Mouse (Mus musculus) midbrain, embryonic 12.5 days (tissue): Measurements from ENCODE around the gene Tbc1d16. TPM values are rescaled to one million over a fixed set of nuclear protein-coding genes. Genes with fewer than 3 reads are reported as not detected.

Experiments used
- ATAC-seq: fragments of 200-750 bp; cut with Nextera tagmentation; 2 replicates; pipeline ENCODE4 v1.8.0; 2017; ENCODE audit warnings: low read depth, moderate TSS enrichment, moderate library complexity; ENCODE audit not compliant: low FRiP score
- H3K27ac ChIP-seq: fragments of 300-500 bp; sonication (generic); replicated peaks from 2 replicates; pipeline ENCODE4 v1.5.1; 2016; ENCODE audit warnings: mild to moderate bottlenecking
- H3K27me3 ChIP-seq: fragments of 300-500 bp; sonication (generic); 2 replicates; pipeline ENCODE4 v1.6.1; 2016; ENCODE audit warnings: mild to moderate bottlenecking
- H3K36me3 ChIP-seq: fragments of 300-500 bp; sonication (generic); 2 replicates; pipeline ENCODE4 v1.6.1; 2016
- H3K4me1 ChIP-seq: fragments of 300-500 bp; sonication (generic); 2 replicates; pipeline ENCODE4 v1.6.1; 2016
- H3K4me2 ChIP-seq: fragments of 300-500 bp; sonication (generic); replicated peaks from 2 replicates; pipeline ENCODE4 v1.6.1; 2016; ENCODE audit warnings: mild to moderate bottlenecking, moderate library complexity
- H3K4me3 ChIP-seq: fragments of 300-500 bp; sonication (generic); 2 replicates; pipeline ENCODE4 v1.5.1; 2016; ENCODE audit warnings: mild to moderate bottlenecking
- H3K9ac ChIP-seq: fragments of 300-500 bp; sonication (generic); replicated peaks from 2 replicates; pipeline ENCODE4 v1.6.1; 2016; ENCODE audit warnings: mild to moderate bottlenecking, moderate library complexity
- H3K9me3 ChIP-seq: fragments of 300-500 bp; sonication (generic); 2 replicates; pipeline ENCODE4 v1.6.1; 2016; ENCODE audit warnings: mild to moderate bottlenecking
- WGBS: fragments of 180-500 bp; shearing (Covaris S2); methylation state at CpG from one replicate; pipeline ENCODE4 v1.1.7; 2016; 5-methylcytosine and 5-hydroxymethylcytosine counted together
- polyA plus RNA-seq: library from polyadenylated mRNA; unstranded; fragments of >200 nt; fragmentation: Nextera tagmentation; extraction: Ambion mirVana; gene quantifications from 2 replicates; pipeline ENCODE4 v1.2.1, GENCODE M21; 2016

The Tbc1d16 gene
- polyA plus RNA-seq, 1 experiment from 2014 or later = 35.1 TPM

DNA sequence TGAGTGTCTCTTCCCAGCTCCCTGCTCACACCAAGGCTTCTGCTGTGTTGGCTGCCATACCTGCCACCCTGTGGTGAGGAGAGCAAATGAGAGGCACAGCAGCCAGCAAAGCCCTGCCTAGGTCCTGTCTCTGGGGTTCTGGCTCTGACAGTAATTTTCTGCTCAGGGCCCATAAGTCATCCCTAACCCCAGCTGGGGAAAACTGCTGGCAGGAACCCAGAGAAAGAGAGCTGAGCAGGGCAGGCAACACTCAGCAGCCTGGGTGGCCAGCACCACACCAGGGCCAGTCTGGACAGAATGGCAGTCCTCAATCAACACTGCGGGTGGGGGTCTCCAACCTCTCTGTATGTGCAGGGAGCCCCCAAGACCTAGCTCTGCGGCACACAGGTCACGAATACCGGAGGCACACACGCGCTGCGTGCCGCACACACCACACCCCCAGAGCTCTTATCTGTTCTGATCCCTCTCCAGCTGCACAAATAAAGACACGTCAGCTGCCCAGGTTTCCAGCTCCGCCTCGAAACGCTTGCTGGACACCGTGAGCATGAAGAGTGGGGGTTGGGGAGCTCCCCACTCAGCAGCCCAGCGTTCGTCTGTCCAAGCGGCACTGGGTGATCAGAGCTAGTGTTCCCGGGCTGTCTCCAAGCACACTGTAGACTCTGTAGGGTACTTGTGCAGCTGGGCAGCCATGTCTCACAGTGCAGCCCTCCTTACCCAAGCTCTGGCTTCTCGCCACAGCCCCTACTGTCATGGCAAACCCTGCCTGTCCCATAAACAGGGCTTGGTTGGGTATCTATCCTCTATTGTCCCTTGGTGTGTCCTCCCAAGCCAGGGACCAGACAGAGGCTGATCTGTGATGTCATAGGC lies 13.0 kb downstream of the Tbc1d16 start:
- H3K9me3 ChIP-seq = no peaks in the 10 kb centered on the region
- peak overlapping the region; percentile 45 for H3K4me2 ChIP-seq
- H3K9ac ChIP-seq = peak overlapping the region; percentile 49
- peaks cover 3% of the 10 kb centered on the region; the same call in 1 of the 2 replicates for H3K27me3 ChIP-seq
- peaks cover 66% of the 10 kb centered on the region for H3K4me1 ChIP-seq
- H3K27ac ChIP-seq = peak overlapping the region; percentile 86
- 6% methylated on average over 18 of the region's 18 CpGs for WGBS
- H3K4me3 ChIP-seq = peak overlapping the region; percentile 23
- peaks cover 8% of the 10 kb centered on the region; the same call in 1 of the 2 replicates for H3K36me3 ChIP-seq
- ATAC-seq = peak; percentile 63

GRCm38 (mm10) chr11:119213166-119213885 lies 15.0 kb downstream of the Tbc1d16 start:
- no peak overlapping the region for H3K4me3 ChIP-seq
- no peaks in the 10 kb centered on the region for H3K9me3 ChIP-seq
- ATAC-seq = no peak
- 61% methylated on average over 19 of the region's 19 CpGs for WGBS
- no peak overlapping the region for H3K9ac ChIP-seq
- H3K36me3 ChIP-seq = peaks cover 21% of the 10 kb centered on the region
- peaks cover 56% of the 10 kb centered on the region for H3K4me1 ChIP-seq
- peaks cover 3% of the 10 kb centered on the region; the same call in 1 of the 2 replicates for H3K27me3 ChIP-seq
- H3K4me2 ChIP-seq = no peak overlapping the region
- no peak overlapping the region for H3K27ac ChIP-seq

GRCm38 (mm10) chr11:119211604-119212309 lies 16.5 kb downstream of the Tbc1d16 start:
- ATAC-seq = no peak
- no peaks in the 10 kb centered on the region for H3K9me3 ChIP-seq
- 89% methylated on average over 21 of the region's 21 CpGs for WGBS
- H3K9ac ChIP-seq = no peak overlapping the region
- no peak overlapping the region for H3K27ac ChIP-seq
- H3K27me3 ChIP-seq = peaks cover 3% of the 10 kb centered on the region; the same call in 1 of the 2 replicates
- peaks cover 27% of the 10 kb centered on the region for H3K36me3 ChIP-seq
- H3K4me2 ChIP-seq = no peak overlapping the region
- H3K4me1 ChIP-seq = peaks cover 53% of the 10 kb centered on the region
- no peak overlapping the region for H3K4me3 ChIP-seq

- peaks cover 3% of the 10 kb centered on the region; the same call in 1 of the 2 replicates for H3K27me3 ChIP-seq
- H3K9ac ChIP-seq = no peak overlapping the region
- no peak for ATAC-seq
- no peak overlapping the region for H3K4me3 ChIP-seq
- H3K36me3 ChIP-seq = peaks cover 33% of the 10 kb centered on the region
- H3K9me3 ChIP-seq = no peaks in the 10 kb centered on the region
- H3K4me2 ChIP-seq = no peak overlapping the region
- no peak overlapping the region for H3K27ac ChIP-seq
- H3K4me1 ChIP-seq = peaks cover 40% of the 10 kb centered on the region
- WGBS = 53% methylated on average over 32 of the region's 32 CpGs
Measured at GRCm38 (mm10) chr11:119210321-119211100, 17.8 kb downstream of the Tbc1d16 start.

DNA sequence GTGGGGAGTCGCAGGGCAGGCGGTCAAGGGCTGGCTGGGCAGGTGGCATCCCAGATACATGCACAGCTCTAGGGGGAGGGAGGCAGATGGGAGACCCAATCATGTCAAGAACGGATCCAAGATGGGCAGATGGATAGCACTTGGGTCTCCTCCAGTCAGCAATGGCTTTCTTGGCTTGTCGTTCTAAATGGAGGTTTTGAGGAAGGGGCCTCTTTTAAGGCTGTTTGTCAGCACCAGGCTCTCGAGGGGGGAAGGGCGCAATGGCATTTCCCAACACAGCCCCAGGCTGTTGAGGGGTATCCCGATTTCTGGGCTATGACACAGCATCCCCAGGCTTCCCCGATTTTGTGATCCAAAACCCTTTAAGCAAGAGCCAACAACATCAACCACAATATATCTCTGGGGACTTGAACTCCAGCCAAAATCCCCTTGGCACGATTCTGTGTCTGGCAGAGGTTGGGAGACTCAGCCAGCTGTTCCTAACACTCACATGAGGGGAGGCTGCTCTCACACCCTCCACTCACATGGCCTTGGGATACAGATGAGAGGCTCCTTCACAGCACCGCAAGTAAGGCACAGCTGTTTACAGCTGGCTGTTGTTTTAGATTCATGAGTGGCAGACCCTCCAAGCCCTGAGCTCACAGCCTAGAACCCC lies 18.8 kb downstream of the Tbc1d16 start:
- Histone ChIP-seq H3K27ac (no peak overlapping the region), H3K9me3 (no peaks in the 10 kb centered on the region), H3K9ac (no peak overlapping the region), H3K27me3 (peaks cover 3% of the 10 kb centered on the region; the same call in 1 of the 2 replicates), H3K4me1 (peaks cover 30% of the 10 kb centered on the region), H3K4me3 (no peak overlapping the region), H3K4me2 (no peak overlapping the region), H3K36me3 (peaks cover 40% of the 10 kb centered on the region)
- ATAC-seq = no peak
- WGBS = 85% methylated on average over 10 of the region's 10 CpGs

DNA sequence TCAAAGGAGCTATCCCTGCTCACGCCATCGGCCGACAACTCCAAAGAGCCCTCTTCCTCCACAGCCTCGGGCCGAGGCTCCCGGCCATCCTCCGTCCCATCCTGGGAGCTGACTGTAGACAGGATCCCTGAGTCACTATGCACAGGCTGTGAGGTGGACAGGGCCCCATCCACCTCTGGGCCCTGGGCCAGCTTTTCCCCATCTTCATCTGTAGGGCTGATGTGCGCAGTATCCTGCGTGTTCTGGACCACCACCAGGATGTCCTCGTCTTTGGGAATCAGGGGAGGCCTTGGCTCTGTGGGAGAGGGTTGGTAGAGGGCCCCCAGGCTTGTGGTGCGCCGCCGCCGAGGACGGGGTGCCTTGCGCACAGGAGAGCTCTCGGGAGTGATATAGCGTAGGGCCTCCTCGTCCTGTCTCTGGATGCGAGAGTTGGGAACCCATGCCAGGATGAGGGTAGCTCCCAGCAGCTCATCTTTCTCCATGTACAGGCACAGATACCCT lies 19.4 kb downstream of the Tbc1d16 start:
- ATAC-seq = no peak
- WGBS = 95% methylated on average over 20 of the region's 20 CpGs

DNA sequence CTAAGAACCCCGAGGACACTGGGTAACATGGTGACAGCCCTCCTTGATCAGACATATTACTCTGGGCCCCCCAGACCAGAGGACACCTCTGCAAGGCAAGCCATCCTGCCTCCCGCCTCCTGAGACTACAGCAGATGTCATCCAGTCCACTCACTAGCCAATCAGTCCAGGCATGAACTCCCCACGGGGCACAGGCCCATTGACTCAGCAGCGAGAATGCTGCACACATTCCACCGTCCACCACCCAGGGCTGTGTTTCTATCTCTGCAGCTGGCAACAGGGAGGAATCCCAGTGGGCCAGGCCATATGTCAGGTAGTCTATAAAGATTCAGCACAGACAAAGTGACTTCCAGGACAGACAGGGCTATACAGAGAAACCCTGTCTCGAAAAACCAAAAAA lies 20.3 kb downstream of the Tbc1d16 start:
- H3K4me2 ChIP-seq = no peak overlapping the region
- no peak overlapping the region for H3K4me3 ChIP-seq
- peaks cover 16% of the 10 kb centered on the region for H3K4me1 ChIP-seq
- no peak for ATAC-seq
- peaks cover 40% of the 10 kb centered on the region for H3K36me3 ChIP-seq
- 84% methylated on average over 6 of the region's 6 CpGs for WGBS
- H3K9ac ChIP-seq = no peak overlapping the region
- H3K9me3 ChIP-seq = no peaks in the 10 kb centered on the region
- H3K27ac ChIP-seq = no peak overlapping the region
- peaks cover 3% of the 10 kb centered on the region; the same call in 1 of the 2 replicates for H3K27me3 ChIP-seq

More for the DNA sequence above, 19.4 kb downstream of the Tbc1d16 start:
- Histone ChIP-seq H3K9me3 (no peaks in the 10 kb centered on the region), H3K4me1 (peaks cover 24% of the 10 kb centered on the region), H3K9ac (no peak overlapping the region), H3K4me2 (no peak overlapping the region), H3K36me3 (peaks cover 40% of the 10 kb centered on the region), H3K27ac (no peak overlapping the region), H3K27me3 (peaks cover 3% of the 10 kb centered on the region; the same call in 1 of the 2 replicates), H3K4me3 (no peak overlapping the region)

DNA sequence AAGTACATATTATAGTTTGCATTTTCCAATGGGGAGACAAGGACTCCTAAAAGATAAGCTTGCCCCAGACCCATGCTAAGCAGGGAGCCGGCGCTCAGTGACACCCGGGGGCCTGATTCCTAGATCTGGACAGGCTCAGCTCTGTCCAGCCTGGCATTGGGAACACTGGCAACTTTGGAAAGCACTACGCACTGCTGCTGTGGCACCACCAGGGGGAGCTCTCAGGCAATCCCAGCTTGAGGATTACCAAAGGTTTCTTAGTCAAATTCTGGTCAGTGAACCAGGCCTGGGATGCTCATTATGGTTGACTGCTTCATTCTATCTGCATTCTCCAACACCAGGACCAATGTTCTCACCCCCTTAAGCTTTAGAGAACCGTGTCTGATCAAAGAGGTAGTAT lies 21.7 kb downstream of the Tbc1d16 start:
- Histone ChIP-seq H3K4me3 (no peak overlapping the region), H3K27ac (no peak overlapping the region), H3K4me1 (peaks cover 14% of the 10 kb centered on the region), H3K9ac (no peak overlapping the region), H3K36me3 (peaks cover 51% of the 10 kb centered on the region), H3K4me2 (no peak overlapping the region), H3K27me3 (peaks cover 2% of the 10 kb centered on the region; the same call in 1 of the 2 replicates), H3K9me3 (no peaks in the 10 kb centered on the region)
- WGBS = 36% methylated on average over 5 of the region's 5 CpGs
- no peak for ATAC-seq

DNA sequence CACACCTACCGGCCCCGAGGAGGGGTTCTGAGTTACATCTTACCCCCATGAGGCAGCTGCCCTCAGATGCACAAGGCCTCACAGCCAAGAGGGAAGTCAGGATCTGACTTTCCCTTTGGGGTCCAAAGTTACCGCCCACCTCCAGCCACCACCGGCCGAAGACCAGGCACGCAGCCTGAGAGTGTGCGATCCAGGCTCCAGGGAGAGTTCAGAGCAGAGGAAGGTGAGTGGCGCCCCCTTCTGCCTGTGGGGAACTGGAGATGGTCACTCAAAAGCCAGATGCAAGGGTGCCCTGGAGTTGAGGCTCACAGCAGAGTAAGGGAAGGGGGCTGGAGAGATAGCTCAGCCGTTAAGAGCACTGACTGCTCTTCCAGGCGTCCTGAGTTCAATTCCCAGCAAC lies 22.6 kb downstream of the Tbc1d16 start:
- Histone ChIP-seq H3K36me3 (peaks cover 51% of the 10 kb centered on the region), H3K4me2 (no peak overlapping the region)

GRCm38 (mm10) chr11:119203423-119203822 lies 24.9 kb downstream of the Tbc1d16 start:
- Histone ChIP-seq H3K4me2 (no peak overlapping the region), H3K9ac (no peak overlapping the region), H3K27ac (no peak overlapping the region), H3K36me3 (peaks cover 44% of the 10 kb centered on the region), H3K4me3 (no peak overlapping the region), H3K9me3 (no peaks in the 10 kb centered on the region), H3K27me3 (no peaks in the 10 kb centered on the region), H3K4me1 (no peaks in the 10 kb centered on the region)
- WGBS = 52% methylated on average over 5 of the region's 5 CpGs
- ATAC-seq = no peak

More for the DNA sequence above, 22.6 kb downstream of the Tbc1d16 start:
- no peak overlapping the region for H3K4me3 ChIP-seq
- ATAC-seq = no peak
- peaks cover 11% of the 10 kb centered on the region for H3K4me1 ChIP-seq
- H3K9ac ChIP-seq = no peak overlapping the region
- no peaks in the 10 kb centered on the region for H3K9me3 ChIP-seq
- no peak overlapping the region for H3K27ac ChIP-seq
- 88% methylated on average over 10 of the region's 10 CpGs for WGBS
- no peaks in the 10 kb centered on the region; the same call in 1 of the 2 replicates for H3K27me3 ChIP-seq
